Mouse (Mus musculus) myocyte (in vitro differentiated cells): Measurements from ENCODE around the gene Clec2d.

Experiments
- E2F4 ChIP-seq: IDR thresholded peaks from one replicate; pipeline ENCODE4 v1.6.1; 2011; ENCODE audit warnings: mild to moderate bottlenecking, control low read depth, moderate library complexity; ENCODE audit not compliant: insufficient read depth
- MYOD1 ChIP-seq, 3 experiments: IDR thresholded peaks; one replicate each; pipeline ENCODE4 v1.6.1; 2011; ENCODE audit warnings: control low read depth in 2 of 3, low read depth in 2 of 3, mild to moderate bottlenecking in 2 of 3, moderate library complexity in 1 of 3; ENCODE audit not compliant: insufficient read length in 2 of 3, control insufficient read depth in 1 of 3
- MYOG ChIP-seq, 3 experiments: IDR thresholded peaks; one replicate each; pipeline ENCODE4 v1.6.1; 2011; ENCODE audit warnings: control low read depth in 2 of 3, low read depth in 2 of 3, mild to moderate bottlenecking in 2 of 3; ENCODE audit not compliant: insufficient read length in 2 of 3, control insufficient read depth in 1 of 3, insufficient read depth in 1 of 3
- POLR2A ChIP-seq: IDR thresholded peaks from one replicate; pipeline ENCODE4 v1.6.1; 2011; ENCODE audit warnings: low read depth, mild to moderate bottlenecking, control low read depth, moderate library complexity; ENCODE audit not compliant: insufficient read length
- POLR2AphosphoS2 ChIP-seq: IDR thresholded peaks from one replicate; pipeline ENCODE4 v1.6.1; 2011; ENCODE audit warnings: low read depth, control low read depth; ENCODE audit not compliant: insufficient read length
- TCF12 ChIP-seq: IDR thresholded peaks from one replicate; pipeline ENCODE4 v1.6.1; 2011; ENCODE audit warnings: mild to moderate bottlenecking, control low read depth; ENCODE audit not compliant: poor library complexity, insufficient read depth, severe bottlenecking
- TCF3 ChIP-seq: IDR thresholded peaks from one replicate; pipeline ENCODE4 v1.6.1; 2011; ENCODE audit warnings: low read depth, control low read depth; ENCODE audit not compliant: insufficient read length
- USF1 ChIP-seq: IDR thresholded peaks from one replicate; pipeline ENCODE4 v1.6.1; 2011; ENCODE audit warnings: low read depth, mild to moderate bottlenecking, control low read depth, moderate library complexity

GRCm38 (mm10) chr6:129222188-129222800 lies 41.9 kb downstream of the Clec2d start:
- TF ChIP-seq POLR2AphosphoS2, result no peak
- no peak for TF ChIP-seq USF1
- no peak for TF ChIP-seq MYOG (IDR thresholded peaks at IDR 0.05; ENCODE audit: control insufficient read depth in 1 of 3, insufficient read depth in 1 of 3, insufficient read length in 2 of 3, low read depth in 2 of 3)
- TF ChIP-seq POLR2A, result no peak
- TF ChIP-seq MYOD1 (IDR thresholded peaks at IDR 0.05; ENCODE audit: control insufficient read depth in 1 of 3, insufficient read length in 2 of 3, low read depth in 2 of 3), result no peak
- TF ChIP-seq E2F4, result no peak
- TF ChIP-seq TCF12, result no peak
- TF ChIP-seq TCF3, result no peak
